Mouse (Mus musculus) liver, postnatal 0 days (tissue): ENCODE measurements around the gene Adcy9.

ENCODE experiments used
- CTCF ChIP-seq: sonication (generic); IDR thresholded peaks from 2 replicates; pipeline ENCODE4 v1.5.1; 2016; ENCODE audit warnings: antibody characterized with exemption, low read depth
- EP300 ChIP-seq: IDR thresholded peaks from 2 replicates; pipeline ENCODE4 v1.6.1; 2016; ENCODE audit warnings: antibody characterized with exemption, low read depth, mild to moderate bottlenecking

GRCm38 (mm10) chr16:4412298-4412697, 8.0 kb downstream of the Adcy9 start:
- TF ChIP-seq EP300 (no peak), CTCF (no peak)
